Mouse (Mus musculus) E14TG2a.4 (cell line): ENCODE results near the gene Sspn.

Experiments used
- CTCF ChIP-seq: conservative IDR thresholded peaks from 2 replicates; pipeline ENCODE4 v1.5.1; 2014; ENCODE audit warnings: low read length
- NANOG ChIP-seq: IDR thresholded peaks from 2 replicates; pipeline ENCODE4 v1.6.1; 2014; ENCODE audit warnings: borderline replicate concordance, low read length, mixed read lengths

GRCm38 (mm10) chr6:145961047-145961446, 29.6 kb downstream of the Sspn start:
- TF ChIP-seq CTCF: no peak
- TF ChIP-seq NANOG: no peak
